Mouse (Mus musculus): ENCODE measurements at regions not wholly inside any gene's neighbourhood (a gene's known extent, or its start where the extent isn't known, plus 50 kb on each side); places are given as distances from the start of the nearest gene placed in this dataset.

GRCm38 (mm10) chr3:11668960-11669359 is 1333.5 kb upstream of the Gm38303 start:
- DNase-seq: no peak

- DNase-seq: no peak
Measured at GRCm38 (mm10) chr3:11639329-11639728, 1303.8 kb upstream of the Gm38303 start.

GRCm38 (mm10) chr3:11601496-11601895 is 1266.0 kb upstream of the Gm38303 start:
- peak; percentile 68 for DNase-seq

GRCm38 (mm10) chr3:11563851-11564250 is 1228.4 kb upstream of the Gm38303 start:
- DNase-seq: no peak

- DNase-seq: no peak
Measured at GRCm38 (mm10) chr3:11562901-11563300, 1227.4 kb upstream of the Gm38303 start.

All from layer of hippocampus, adult 9-11 months (tissue).